Mouse (Mus musculus) lung, embryonic 15.5 days (tissue): Measurements from ENCODE around the gene Dscam. TPM values are rescaled to one million over a fixed set of nuclear protein-coding genes. Genes with fewer than 3 reads are reported as not detected.

Experiments
- ATAC-seq: fragments of 200-750 bp; cut with Nextera tagmentation; 2 replicates; pipeline ENCODE4 v1.8.0; 2017; ENCODE audit warnings: moderate number of reproducible peaks, borderline replicate concordance; ENCODE audit not compliant: low FRiP score, low TSS enrichment; ENCODE audit errors: extremely low read depth
- H3K27ac ChIP-seq: fragments of 300-500 bp; sonication (generic); 2 replicates; pipeline ENCODE4 v1.5.1; 2015; ENCODE audit warnings: moderate library complexity, mild to moderate bottlenecking, inconsistent platforms
- H3K27me3 ChIP-seq: fragments of 300-500 bp; sonication (generic); 2 replicates; pipeline ENCODE4 v1.6.1; 2015; ENCODE audit warnings: inconsistent platforms
- H3K36me3 ChIP-seq: fragments of 300-500 bp; sonication (generic); 2 replicates; pipeline ENCODE4 v1.6.1; 2015; ENCODE audit warnings: inconsistent platforms
- H3K4me1 ChIP-seq: fragments of 300-500 bp; sonication (generic); 2 replicates; pipeline ENCODE4 v1.6.1; 2015; ENCODE audit warnings: inconsistent platforms
- H3K4me2 ChIP-seq: fragments of 300-500 bp; sonication (generic); 2 replicates; pipeline ENCODE4 v1.6.1; 2015; ENCODE audit warnings: inconsistent platforms, mild to moderate bottlenecking, moderate library complexity
- H3K4me3 ChIP-seq: fragments of 300-500 bp; sonication (generic); 2 replicates; pipeline ENCODE4 v1.5.1; 2015; ENCODE audit warnings: mild to moderate bottlenecking, inconsistent platforms
- H3K9ac ChIP-seq: fragments of 300-500 bp; sonication (generic); 2 replicates; pipeline ENCODE4 v1.6.1; 2015; ENCODE audit warnings: inconsistent platforms
- H3K9me3 ChIP-seq: fragments of 300-500 bp; sonication (generic); 2 replicates; pipeline ENCODE4 v1.6.1; 2016; ENCODE audit warnings: inconsistent platforms
- WGBS: fragments of 180-500 bp; shearing (Covaris S2); methylation state at CpG from one replicate; pipeline ENCODE4 v1.1.7; 2015; 5-methylcytosine and 5-hydroxymethylcytosine counted together
- polyA plus RNA-seq: library from polyadenylated mRNA; unstranded; fragments of >200 nt; fragmentation: Nextera tagmentation; extraction: Ambion mirVana; gene quantifications from 2 replicates; pipeline ENCODE4 v1.2.1, GENCODE M21; 2015

Gene Dscam
- polyA plus RNA-seq, 1 experiment from 2014 or later, result not detected

DNA sequence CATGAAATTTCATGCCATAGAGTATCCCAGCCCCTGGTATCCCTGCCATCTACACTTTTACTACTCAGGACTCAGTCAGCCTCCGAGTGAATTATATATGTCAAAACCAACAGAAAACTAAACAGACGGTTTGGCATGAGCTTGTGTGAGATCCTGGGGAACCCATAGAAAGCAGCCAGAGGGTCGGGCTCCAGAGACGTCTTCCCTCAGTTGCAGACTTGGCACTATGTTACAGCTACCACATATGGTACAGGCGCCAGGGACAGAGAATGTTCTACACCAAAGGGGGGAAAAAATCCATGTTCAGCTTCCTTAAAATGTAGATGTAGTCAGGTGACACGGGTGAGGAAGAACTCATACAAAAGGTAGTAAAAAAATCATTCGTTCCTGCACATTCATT, 109.2 kb downstream of the Dscam start:
- no peak overlapping the region for H3K9ac ChIP-seq
- no peaks in the 10 kb centered on the region for H3K36me3 ChIP-seq
- no peak overlapping the region for H3K4me2 ChIP-seq
- H3K4me1 ChIP-seq, result no peaks in the 10 kb centered on the region
- H3K27ac ChIP-seq, result no peak overlapping the region
- ATAC-seq, result no peak
- no peaks in the 10 kb centered on the region for H3K27me3 ChIP-seq
- 78% methylated on average over 7 of the region's 7 CpGs for WGBS
- no peak overlapping the region for H3K4me3 ChIP-seq
- H3K9me3 ChIP-seq, result no peaks in the 10 kb centered on the region

DNA sequence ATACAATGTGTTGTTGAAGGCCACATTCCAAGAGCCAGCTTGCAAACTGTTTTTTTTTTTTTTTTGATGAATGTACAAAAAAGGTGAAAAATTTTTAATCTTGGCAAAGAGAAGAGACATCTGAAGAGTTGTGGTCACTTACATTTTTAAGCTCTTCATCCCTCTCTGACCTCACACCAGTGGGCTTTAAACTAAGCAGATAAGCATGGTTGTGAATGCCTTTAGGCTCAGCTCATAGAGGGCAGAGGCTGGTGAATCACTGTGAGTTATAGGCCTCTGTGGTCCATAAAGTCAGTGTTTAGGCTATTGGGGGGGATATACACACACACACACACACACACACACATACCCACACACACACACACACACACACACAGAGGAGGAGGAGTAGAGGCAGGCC, 109.8 kb downstream of the Dscam start:
- Histone ChIP-seq H3K27ac (no peak overlapping the region), H3K27me3 (no peaks in the 10 kb centered on the region), H3K9me3 (no peaks in the 10 kb centered on the region), H3K36me3 (no peaks in the 10 kb centered on the region), H3K4me2 (no peak overlapping the region), H3K4me3 (no peak overlapping the region), H3K4me1 (no peaks in the 10 kb centered on the region), H3K9ac (no peak overlapping the region)
- ATAC-seq, result no peak

DNA sequence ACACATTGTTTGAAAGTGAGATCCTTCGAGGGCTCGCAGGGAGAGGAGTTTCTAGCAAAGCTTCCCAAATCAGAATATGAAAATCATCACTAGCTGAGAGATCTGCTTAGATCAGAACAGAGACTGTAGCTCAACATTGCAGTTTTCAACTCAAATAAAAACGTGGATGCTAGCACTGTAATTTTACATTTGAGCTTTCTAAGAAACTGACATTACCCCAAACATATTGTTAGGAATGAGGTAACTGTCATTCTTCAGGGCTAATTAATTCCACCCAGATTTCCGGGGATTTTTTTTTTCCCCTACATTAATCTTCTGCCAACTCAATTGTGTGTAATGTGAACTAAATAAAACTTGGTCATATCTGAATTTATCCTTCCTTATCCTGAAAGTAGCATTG, 110.3 kb downstream of the Dscam start:
- no peak for ATAC-seq
- WGBS, result 58% methylated on average over 4 of the region's 4 CpGs
- H3K4me1 ChIP-seq, result no peaks in the 10 kb centered on the region
- H3K4me3 ChIP-seq, result no peak overlapping the region
- no peak overlapping the region for H3K27ac ChIP-seq
- H3K9me3 ChIP-seq, result no peaks in the 10 kb centered on the region
- H3K4me2 ChIP-seq, result no peak overlapping the region
- no peak overlapping the region for H3K9ac ChIP-seq
- H3K27me3 ChIP-seq, result no peaks in the 10 kb centered on the region
- H3K36me3 ChIP-seq, result no peaks in the 10 kb centered on the region

DNA sequence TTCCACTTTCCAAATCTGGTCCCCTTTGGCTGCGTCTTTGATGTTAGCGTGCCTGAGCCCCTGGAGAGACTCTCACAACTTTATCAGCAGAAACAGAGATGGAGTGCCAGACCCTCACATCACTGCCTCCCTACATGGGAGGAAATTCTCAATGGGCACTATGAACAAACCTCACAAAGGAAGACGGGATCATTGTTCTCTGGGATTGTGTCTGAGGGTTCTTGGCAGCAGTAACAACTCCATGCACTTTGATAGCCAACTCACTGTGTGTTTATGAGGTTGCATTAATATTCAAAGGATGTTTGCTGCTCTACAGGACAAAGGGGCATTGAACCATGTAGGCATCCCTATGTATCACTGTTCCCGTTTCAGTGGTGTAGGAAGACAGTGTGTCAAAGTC, 135.3 kb downstream of the Dscam start:
- no peaks in the 10 kb centered on the region for H3K36me3 ChIP-seq
- no peaks in the 10 kb centered on the region for H3K9me3 ChIP-seq
- H3K4me1 ChIP-seq, result no peaks in the 10 kb centered on the region
- H3K4me3 ChIP-seq, result no peak overlapping the region
- no peak for ATAC-seq
- no peaks in the 10 kb centered on the region for H3K27me3 ChIP-seq
- 70% methylated on average over 4 of the region's 4 CpGs for WGBS
- H3K4me2 ChIP-seq, result no peak overlapping the region
- H3K27ac ChIP-seq, result no peak overlapping the region
- no peak overlapping the region for H3K9ac ChIP-seq

- Histone ChIP-seq H3K27ac (no peak overlapping the region), H3K27me3 (no peaks in the 10 kb centered on the region), H3K4me2 (no peak overlapping the region), H3K9ac (no peak overlapping the region), H3K4me3 (no peak overlapping the region), H3K36me3 (no peaks in the 10 kb centered on the region), H3K9me3 (no peaks in the 10 kb centered on the region), H3K4me1 (no peaks in the 10 kb centered on the region)
- 72% methylated on average over 3 of the region's 3 CpGs for WGBS
- ATAC-seq, result no peak
Measured at GRCm38 (mm10) chr16:97033540-97034058, 137.0 kb downstream of the Dscam start.

DNA sequence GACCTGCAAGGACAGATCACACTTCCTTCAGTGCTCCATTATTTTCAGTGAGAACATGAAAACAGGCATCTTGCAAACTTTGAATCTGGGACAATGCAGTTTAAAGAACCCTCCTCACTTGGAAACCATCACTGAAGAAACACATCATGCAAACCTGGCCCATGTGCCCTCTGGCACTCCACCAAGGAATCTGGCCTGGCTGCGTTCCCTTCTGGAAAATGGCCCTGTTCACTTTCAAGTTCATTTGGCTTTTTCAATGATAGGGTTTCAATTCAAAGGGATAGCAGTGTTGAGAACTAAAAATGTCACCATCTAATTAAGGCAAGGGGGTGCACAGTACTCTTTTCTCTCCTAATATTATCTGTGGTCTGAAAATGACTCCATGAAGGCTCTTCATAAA, 142.9 kb downstream of the Dscam start:
- Histone ChIP-seq H3K9me3 (no peaks in the 10 kb centered on the region), H3K4me1 (no peaks in the 10 kb centered on the region), H3K36me3 (no peaks in the 10 kb centered on the region), H3K27me3 (no peaks in the 10 kb centered on the region), H3K27ac (no peak overlapping the region), H3K4me3 (no peak overlapping the region), H3K9ac (no peak overlapping the region), H3K4me2 (no peak overlapping the region)
- 52% methylated on average over 1 of the region's 1 CpGs for WGBS
- no peak for ATAC-seq

DNA sequence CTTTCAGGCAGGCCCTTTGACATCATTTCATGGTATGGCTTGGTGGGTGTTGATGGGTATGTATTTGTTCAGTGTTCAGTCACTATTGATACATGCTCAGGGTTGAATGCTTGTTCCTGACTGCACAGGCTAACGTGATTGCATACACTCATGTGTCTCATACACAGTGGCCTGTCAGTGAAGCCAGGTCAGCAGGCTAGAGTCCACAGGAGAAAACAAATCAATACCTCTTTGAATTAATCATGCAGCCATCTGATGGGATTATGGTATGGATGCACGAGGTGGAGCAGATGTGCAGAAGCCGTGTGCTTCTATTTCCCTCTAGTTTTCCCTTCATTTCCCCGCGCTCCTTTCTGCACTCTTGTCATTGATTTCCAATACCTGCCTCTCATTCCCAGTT, 143.7 kb downstream of the Dscam start:
- Histone ChIP-seq H3K4me2 (no peak overlapping the region), H3K36me3 (no peaks in the 10 kb centered on the region), H3K4me1 (no peaks in the 10 kb centered on the region), H3K27me3 (no peaks in the 10 kb centered on the region), H3K9me3 (no peaks in the 10 kb centered on the region), H3K27ac (no peak overlapping the region), H3K9ac (no peak overlapping the region), H3K4me3 (no peak overlapping the region)
- WGBS, result 90% methylated on average over 5 of the region's 5 CpGs
- ATAC-seq, result no peak

- no peaks in the 10 kb centered on the region for H3K36me3 ChIP-seq
- no peak overlapping the region for H3K27ac ChIP-seq
- no peak for ATAC-seq
Measured at GRCm38 (mm10) chr16:97024406-97024805, 146.1 kb downstream of the Dscam start.

GRCm38 (mm10) chr16:97021496-97021895, 149.1 kb downstream of the Dscam start:
- H3K27ac ChIP-seq, result no peak overlapping the region
- no peaks in the 10 kb centered on the region for H3K27me3 ChIP-seq
- no peak for ATAC-seq
- no peaks in the 10 kb centered on the region for H3K9me3 ChIP-seq
- H3K36me3 ChIP-seq, result no peaks in the 10 kb centered on the region
- H3K4me1 ChIP-seq, result no peaks in the 10 kb centered on the region
- H3K9ac ChIP-seq, result no peak overlapping the region
- H3K4me3 ChIP-seq, result no peak overlapping the region
- WGBS, result 70% methylated on average over 6 of the region's 6 CpGs
- H3K4me2 ChIP-seq, result no peak overlapping the region

More at GRCm38 (mm10) chr16:97024406-97024805, 146.1 kb downstream of the Dscam start:
- Histone ChIP-seq H3K27me3 (no peaks in the 10 kb centered on the region), H3K4me1 (no peaks in the 10 kb centered on the region), H3K9ac (no peak overlapping the region), H3K9me3 (no peaks in the 10 kb centered on the region), H3K4me2 (no peak overlapping the region), H3K4me3 (no peak overlapping the region)
- 36% methylated on average over 4 of the region's 4 CpGs for WGBS

- no peak overlapping the region for H3K9ac ChIP-seq
- no peaks in the 10 kb centered on the region for H3K9me3 ChIP-seq
- no peak for ATAC-seq
- H3K36me3 ChIP-seq, result no peaks in the 10 kb centered on the region
- H3K4me3 ChIP-seq, result no peak overlapping the region
- no peak overlapping the region for H3K4me2 ChIP-seq
- WGBS, result 57% methylated on average over 5 of the region's 5 CpGs
- no peak overlapping the region for H3K27ac ChIP-seq
- H3K4me1 ChIP-seq, result no peaks in the 10 kb centered on the region
- H3K27me3 ChIP-seq, result no peaks in the 10 kb centered on the region
Measured at GRCm38 (mm10) chr16:97018304-97018703, 152.2 kb downstream of the Dscam start.

DNA sequence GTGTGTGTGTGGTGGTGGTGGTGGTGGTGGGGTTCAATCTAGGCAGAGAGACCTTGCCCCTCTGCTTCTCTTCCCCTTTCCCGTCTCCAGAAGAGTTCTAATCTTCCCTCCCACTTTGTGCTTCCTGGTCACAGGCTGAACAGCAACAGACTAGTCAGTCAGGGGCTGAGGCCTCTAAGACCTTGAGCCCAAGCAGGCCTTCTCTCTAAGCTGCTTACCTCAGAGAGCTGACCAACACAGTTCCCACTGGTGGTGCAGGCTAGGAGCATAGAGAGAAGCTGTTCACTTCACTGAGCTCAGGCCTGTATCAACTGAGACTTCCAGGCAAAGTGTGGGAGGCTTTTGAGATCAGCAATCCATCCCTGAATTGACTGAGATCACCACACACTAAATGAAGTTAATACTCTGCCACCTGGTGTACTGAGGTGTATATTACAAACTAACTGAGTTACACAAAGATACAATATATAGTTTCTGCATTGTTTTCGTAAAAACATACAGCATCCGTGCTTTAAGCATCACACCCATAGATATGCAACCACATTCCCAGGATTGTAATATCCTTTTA, 153.3 kb downstream of the Dscam start:
- ATAC-seq, result no peak

DNA sequence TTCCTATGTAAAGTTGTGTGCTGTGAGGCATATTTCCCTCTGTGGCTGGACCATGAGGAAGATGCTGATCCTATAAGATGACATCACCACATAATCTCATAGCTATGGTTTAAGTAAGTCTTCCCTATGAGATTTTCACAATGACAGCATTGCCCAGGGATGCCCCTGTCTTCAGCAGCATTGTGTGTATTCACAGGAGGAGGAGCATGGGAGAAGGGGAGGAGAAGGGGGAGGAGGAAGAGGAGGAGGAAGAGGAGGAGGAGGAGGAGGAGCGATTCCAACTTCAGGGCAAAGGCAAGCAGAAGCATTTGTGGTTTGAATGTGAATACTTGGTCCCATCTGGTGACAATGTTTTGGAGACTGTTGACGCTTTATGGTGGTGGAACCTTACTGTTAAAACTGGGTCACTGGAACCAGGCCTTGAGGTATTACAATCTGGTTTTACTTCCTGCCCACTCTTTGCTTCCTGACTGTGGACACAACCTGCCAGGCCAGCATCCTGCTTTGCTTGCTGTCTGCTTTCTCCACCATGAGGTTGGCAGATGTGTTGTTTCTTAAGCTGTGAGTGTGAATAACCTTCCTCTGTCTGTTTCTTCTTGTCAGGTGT, 154.2 kb downstream of the Dscam start:
- no peak overlapping the region for H3K4me3 ChIP-seq
- no peaks in the 10 kb centered on the region for H3K9me3 ChIP-seq
- ATAC-seq, result no peak
- no peaks in the 10 kb centered on the region for H3K4me1 ChIP-seq
- H3K9ac ChIP-seq, result no peak overlapping the region
- H3K4me2 ChIP-seq, result no peak overlapping the region
- no peaks in the 10 kb centered on the region for H3K27me3 ChIP-seq
- no peaks in the 10 kb centered on the region for H3K36me3 ChIP-seq
- H3K27ac ChIP-seq, result no peak overlapping the region
- 68% methylated on average over 2 of the region's 2 CpGs for WGBS

More for the DNA sequence above, 153.3 kb downstream of the Dscam start:
- no peak overlapping the region for H3K4me2 ChIP-seq
- H3K27me3 ChIP-seq, result no peaks in the 10 kb centered on the region
- H3K9ac ChIP-seq, result no peak overlapping the region
- no peaks in the 10 kb centered on the region for H3K9me3 ChIP-seq
- 74% methylated on average over 3 of the region's 3 CpGs for WGBS
- no peaks in the 10 kb centered on the region for H3K4me1 ChIP-seq
- H3K27ac ChIP-seq, result no peak overlapping the region
- H3K36me3 ChIP-seq, result no peaks in the 10 kb centered on the region
- H3K4me3 ChIP-seq, result no peak overlapping the region
